Mouse (Mus musculus): ENCODE measurements around the gene Itga11.
"Not testable (repeated sequence)": the region's sequence is repeated elsewhere in the genome, so short reads cannot be mapped to it uniquely, and the experiment has no call there.

Itga11 gene

GRCm38 (mm10) chr9:62677641-62678549, at the start of gene Itga11:
Gene Itga11, plus strand, starts transcription at chr9:62677826.
- peak; percentile 71 for DNase-seq

- DNase-seq, result no peak
Observed at GRCm38 (mm10) chr9:62630631-62631240, 46.9 kb upstream of the Itga11 start.

GRCm38 (mm10) chr9:62632392-62632791, 45.2 kb upstream of the Itga11 start:
- no peak for DNase-seq

- no peak for DNase-seq
Observed at GRCm38 (mm10) chr9:62638045-62638444, 39.6 kb upstream of the Itga11 start.

- no peak for DNase-seq
Observed at GRCm38 (mm10) chr9:62639686-62640085, 37.9 kb upstream of the Itga11 start.

GRCm38 (mm10) chr9:62640188-62640587, 37.4 kb upstream of the Itga11 start:
- no peak for DNase-seq

GRCm38 (mm10) chr9:62645716-62646400, 31.8 kb upstream of the Itga11 start:
- no peak for DNase-seq

- DNase-seq, result peak; percentile 31
Observed at GRCm38 (mm10) chr9:62646721-62647183, 30.9 kb upstream of the Itga11 start.

GRCm38 (mm10) chr9:62649444-62649843, 28.2 kb upstream of the Itga11 start:
- no peak for DNase-seq

GRCm38 (mm10) chr9:62650764-62651163, 26.9 kb upstream of the Itga11 start:
- no peak for DNase-seq

- DNase-seq, result no peak
Observed at GRCm38 (mm10) chr9:62654336-62654735, 23.3 kb upstream of the Itga11 start.

- DNase-seq, result no peak
Observed at GRCm38 (mm10) chr9:62658016-62658415, 19.6 kb upstream of the Itga11 start.

GRCm38 (mm10) chr9:62659026-62659425, 18.6 kb upstream of the Itga11 start:
- no peak for DNase-seq

GRCm38 (mm10) chr9:62660971-62661370, 16.7 kb upstream of the Itga11 start:
- not testable (repeated sequence) for DNase-seq

GRCm38 (mm10) chr9:62663443-62663842, 14.2 kb upstream of the Itga11 start:
- no peak for DNase-seq

- DNase-seq, result peak; percentile 36
Observed at GRCm38 (mm10) chr9:62664115-62664725, 13.4 kb upstream of the Itga11 start.

- no peak for DNase-seq
Observed at GRCm38 (mm10) chr9:62665892-62666291, 11.7 kb upstream of the Itga11 start.

GRCm38 (mm10) chr9:62668503-62668902, 9.1 kb upstream of the Itga11 start:
- DNase-seq, result no peak

GRCm38 (mm10) chr9:62673241-62673640, 4.4 kb upstream of the Itga11 start:
- no peak for DNase-seq

GRCm38 (mm10) chr9:62675172-62675571, 2.5 kb upstream of the Itga11 start:
- DNase-seq, result no peak

GRCm38 (mm10) chr9:62678550-62679155, 1.0 kb downstream of the Itga11 start:
- DNase-seq, result peak; percentile 57

- DNase-seq, result no peak
Observed at GRCm38 (mm10) chr9:62679398-62679797, 1.8 kb downstream of the Itga11 start.

- DNase-seq, result no peak
Observed at GRCm38 (mm10) chr9:62684311-62684710, 6.7 kb downstream of the Itga11 start.

All from embryo, embryonic 11 days (tissue).